Mouse (Mus musculus): ENCODE data around the gene Ankrd2.

DNA sequence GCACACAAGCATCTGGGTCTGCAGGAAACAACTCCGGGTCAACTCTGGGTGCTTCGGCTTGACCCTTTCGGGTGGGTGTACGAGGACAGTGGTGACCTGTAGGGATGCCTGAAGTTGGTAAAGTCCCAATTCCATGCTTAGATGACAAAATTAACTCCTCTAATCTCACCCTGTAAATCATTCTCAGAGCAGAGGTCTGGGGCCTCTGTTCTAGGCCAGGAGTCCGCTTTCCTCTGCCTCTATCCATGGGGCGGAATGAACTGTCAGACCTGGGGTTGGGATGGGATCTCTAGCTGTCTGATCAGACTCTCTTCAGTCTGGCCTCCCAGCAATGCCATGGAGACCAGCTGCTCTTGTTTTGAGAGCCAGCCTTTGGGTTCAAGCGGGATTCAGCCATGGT, 25.6 kb downstream of the Ankrd2 start:
- no peak for TF ChIP-seq CTCF (IDR thresholded peaks at IDR 0.05; ENCODE audit: borderline replicate concordance, insufficient read depth, low read length)
- no peak for TF ChIP-seq POLR2A (IDR thresholded peaks at IDR 0.05; ENCODE audit: low read depth, low read length)

Data from embryonic fibroblast, embryonic 13.5 days (primary cell).